Mouse (Mus musculus) spleen, adult 2 months (tissue): Measurements from ENCODE around the gene Abhd6. TPM values are rescaled to one million over a fixed set of nuclear protein-coding genes. Genes with fewer than 3 reads are reported as not detected.

Experiments
- DNase-seq, 2 experiments: peaks; one replicate each; pipeline versions ENCODE4 v3.0.0 to v3.0.0-alpha.2; 2012 to 2021; ENCODE audit warnings: low spot score in 2 of 2, low read depth in 1 of 2
- H3K27ac ChIP-seq: fragments of 200-500 bp; 2 replicates; pipeline ENCODE4 v1.5.1; 2012; ENCODE audit warnings: low read length, inconsistent platforms; ENCODE audit not compliant: insufficient read depth
- H3K27me3 ChIP-seq: fragments of 200-500 bp; 2 replicates; pipeline ENCODE4 v1.6.1; 2012; ENCODE audit warnings: mild to moderate bottlenecking, moderate library complexity, low read length, inconsistent platforms; ENCODE audit not compliant: control insufficient read depth, insufficient read depth
- H3K36me3 ChIP-seq: fragments of 200-500 bp; 2 replicates; pipeline ENCODE4 v1.6.1; 2012; ENCODE audit warnings: mild to moderate bottlenecking, low read length, inconsistent platforms; ENCODE audit not compliant: control insufficient read depth, insufficient read depth
- H3K4me1 ChIP-seq: fragments of 200-500 bp; 2 replicates; pipeline ENCODE4 v1.6.1; 2011; ENCODE audit warnings: inconsistent platforms; ENCODE audit not compliant: control insufficient read depth, insufficient read depth, insufficient read length
- H3K4me3 ChIP-seq: fragments of 200-500 bp; 2 replicates; pipeline ENCODE4 v1.5.1; 2011; ENCODE audit warnings: mild to moderate bottlenecking, inconsistent platforms; ENCODE audit not compliant: insufficient read depth, insufficient read length; ENCODE audit errors: extremely low read depth
- CTCF ChIP-seq: fragments of 200-500 bp; IDR thresholded peaks from 2 replicates; pipeline ENCODE4 v1.5.1; 2011; ENCODE audit warnings: mild to moderate bottlenecking, inconsistent platforms; ENCODE audit not compliant: insufficient read depth, insufficient read length, insufficient replicate concordance; ENCODE audit errors: extremely low read depth
- POLR2A ChIP-seq: fragments of 200-500 bp; IDR thresholded peaks from 2 replicates; pipeline ENCODE4 v1.6.1; 2011; ENCODE audit warnings: low read depth, low read length, inconsistent platforms
- WGBS: fragments of 180-500 bp; shearing (Covaris S2); methylation state at CpG from one replicate; pipeline ENCODE4 v1.1.7; 2018; 5-methylcytosine and 5-hydroxymethylcytosine counted together
- polyA plus RNA-seq: library from polyadenylated mRNA; depleted of rRNA; stranded (reverse); fragments of >200 nt; gene quantifications from 2 replicates; pipeline ENCODE4 v1.2.3, GENCODE M21; 2012

The Abhd6 gene
- polyA plus RNA-seq, 1 experiment = 8.6 TPM

- TF ChIP-seq CTCF (no peak), POLR2A (no peak)
- H3K4me3 ChIP-seq = no peak overlapping the region
- no peaks in the 10 kb centered on the region for H3K27me3 ChIP-seq
- no peaks in the 10 kb centered on the region for H3K4me1 ChIP-seq
- no peak overlapping the region for H3K27ac ChIP-seq
- H3K36me3 ChIP-seq = 0 out of 2 replicates have a peak, but pooled peaks cover 3% of the 10 kb centered on the region
- 94% methylated on average over 9 of the region's 9 CpGs for WGBS
- DNase-seq = no peak
Measured at GRCm38 (mm10) chr14:8042577-8042976, 39.9 kb downstream of the Abhd6 start.

GRCm38 (mm10) chr14:8044330-8044729, 41.6 kb downstream of the Abhd6 start:
- Histone ChIP-seq H3K27me3 (no peaks in the 10 kb centered on the region), H3K36me3 (peaks cover 4% of the 10 kb centered on the region; the same call in 1 of the 2 replicates), H3K4me3 (no peak overlapping the region), H3K4me1 (no peaks in the 10 kb centered on the region), H3K27ac (no peak overlapping the region)
- 69% methylated on average over 8 of the region's 8 CpGs for WGBS
- DNase-seq = peak in 1 of 2 experiments; percentile 36
- no peak for TF ChIP-seq POLR2A
- no peak for TF ChIP-seq CTCF

GRCm38 (mm10) chr14:8044786-8045185, 42.1 kb downstream of the Abhd6 start:
- Histone ChIP-seq H3K4me1 (no peaks in the 10 kb centered on the region), H3K4me3 (no peak overlapping the region), H3K36me3 (peaks cover 4% of the 10 kb centered on the region; the same call in 1 of the 2 replicates), H3K27ac (no peak overlapping the region), H3K27me3 (no peaks in the 10 kb centered on the region)
- TF ChIP-seq CTCF (no peak), POLR2A (no peak)
- 68% methylated on average over 6 of the region's 6 CpGs for WGBS
- no peak for DNase-seq

GRCm38 (mm10) chr14:8045187-8045846, 42.6 kb downstream of the Abhd6 start:
- no peak for TF ChIP-seq CTCF
- no peak for TF ChIP-seq POLR2A
- Histone ChIP-seq H3K27me3 (no peaks in the 10 kb centered on the region), H3K4me1 (no peaks in the 10 kb centered on the region), H3K36me3 (peaks cover 4% of the 10 kb centered on the region; the same call in 1 of the 2 replicates), H3K4me3 (no peak overlapping the region), H3K27ac (no peak overlapping the region)
- no peak for DNase-seq
- WGBS = 83% methylated on average over 11 of the region's 11 CpGs

DNA sequence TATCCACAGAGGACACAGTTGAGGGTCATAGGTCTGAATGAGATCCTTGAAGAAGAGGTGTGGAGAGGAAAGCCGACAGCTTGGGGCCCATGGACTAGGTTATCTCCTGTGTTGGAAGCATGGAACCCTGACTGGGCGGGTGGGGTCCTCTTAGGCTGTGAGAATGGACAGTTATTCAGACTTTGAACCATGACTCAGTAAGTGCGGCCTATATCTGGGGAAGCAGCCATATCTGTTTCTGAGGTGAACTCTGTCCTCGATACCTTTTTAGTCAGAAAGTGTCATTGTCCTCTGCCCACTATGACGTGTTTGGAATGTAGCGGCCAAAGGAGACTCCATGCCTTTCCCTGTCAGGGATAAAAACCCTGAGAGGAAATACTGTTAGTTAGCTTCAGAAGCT, 44.1 kb downstream of the Abhd6 start:
- no peak for DNase-seq
- H3K4me1 ChIP-seq = no peaks in the 10 kb centered on the region
- H3K36me3 ChIP-seq = peaks cover 4% of the 10 kb centered on the region; the same call in 1 of the 2 replicates
- WGBS = 93% methylated on average over 6 of the region's 6 CpGs
- no peaks in the 10 kb centered on the region for H3K27me3 ChIP-seq
- no peak overlapping the region for H3K4me3 ChIP-seq
- no peak for TF ChIP-seq POLR2A
- TF ChIP-seq CTCF = no peak
- H3K27ac ChIP-seq = no peak overlapping the region

GRCm38 (mm10) chr14:8049334-8049733, 46.6 kb downstream of the Abhd6 start:
- TF ChIP-seq POLR2A (no peak), CTCF (no peak)
- Histone ChIP-seq H3K4me1 (no peaks in the 10 kb centered on the region), H3K27me3 (no peaks in the 10 kb centered on the region), H3K27ac (peak overlapping the region; percentile 32; the same call in 1 of the 2 replicates), H3K36me3 (peaks cover 4% of the 10 kb centered on the region; the same call in 1 of the 2 replicates), H3K4me3 (no peak overlapping the region)
- WGBS = 69% methylated on average over 10 of the region's 10 CpGs
- DNase-seq = no peak

- H3K36me3 ChIP-seq = peaks cover 3% of the 10 kb centered on the region; the same call in 1 of the 2 replicates
- TF ChIP-seq CTCF (no peak), POLR2A (no peak)
- no peaks in the 10 kb centered on the region for H3K4me1 ChIP-seq
- no peak for DNase-seq
- 90% methylated on average over 2 of the region's 2 CpGs for WGBS
- no peaks in the 10 kb centered on the region for H3K27me3 ChIP-seq
- no peak overlapping the region for H3K4me3 ChIP-seq
- no peak overlapping the region for H3K27ac ChIP-seq
Measured at GRCm38 (mm10) chr14:8051869-8052268, 49.2 kb downstream of the Abhd6 start.
